Mouse (Mus musculus) neutrophil, adult 5-6 weeks (primary cell): Measurements from ENCODE around the gene Efna5. TPM values are rescaled to one million over a fixed set of nuclear protein-coding genes. Genes with fewer than 3 reads are reported as not detected.

ENCODE experiments used
- ATAC-seq: fragments of 151-379, 151-347 bp; 2 replicates; pipeline ENCODE4 v1.8.0; 2017; ENCODE audit warnings: mild to moderate bottlenecking, moderate TSS enrichment; ENCODE audit not compliant: insufficient number of reproducible peaks, poor library complexity, low FRiP score, severe bottlenecking; ENCODE audit errors: extremely low read depth
- total RNA-seq: library from RNA; stranded (forward); fragments of 200-1000 nt; gene quantifications from 2 replicates; pipeline ENCODE4 v1.2.3, GENCODE M21; 2017

The Efna5 gene
- total RNA-seq, 1 experiment from 2014 or later, result not detected

DNA sequence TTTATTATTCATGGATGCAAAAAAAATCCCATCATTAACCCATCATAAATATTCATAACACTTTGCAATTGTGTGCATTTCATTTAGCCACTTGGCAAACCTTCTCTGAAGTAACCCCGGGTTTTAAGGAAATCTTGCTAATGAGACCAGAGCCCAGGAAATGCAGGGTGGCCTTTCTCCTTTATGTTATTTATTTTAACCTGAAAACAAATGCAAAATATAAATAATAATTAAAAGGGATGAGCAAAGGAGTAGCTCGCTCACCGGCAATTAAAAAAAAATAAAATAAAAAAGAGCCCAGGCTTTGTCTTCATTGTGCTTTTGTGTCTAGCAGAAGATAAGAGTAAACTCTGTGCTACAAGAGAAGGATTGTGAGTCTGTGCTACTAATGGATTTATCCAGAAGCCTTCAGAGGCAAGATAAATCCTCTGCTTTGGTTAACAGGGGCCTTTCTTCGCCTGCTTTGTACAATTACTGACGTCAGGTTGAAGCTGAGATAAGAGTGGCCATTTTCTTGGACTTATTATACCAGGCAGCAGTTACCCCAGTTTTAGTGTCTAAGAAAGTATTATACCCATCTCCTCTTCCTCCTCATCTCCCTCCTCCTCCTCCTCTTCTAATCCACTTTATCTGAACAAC is 288.6 kb downstream of the Efna5 start:
- ATAC-seq, result no peak

DNA sequence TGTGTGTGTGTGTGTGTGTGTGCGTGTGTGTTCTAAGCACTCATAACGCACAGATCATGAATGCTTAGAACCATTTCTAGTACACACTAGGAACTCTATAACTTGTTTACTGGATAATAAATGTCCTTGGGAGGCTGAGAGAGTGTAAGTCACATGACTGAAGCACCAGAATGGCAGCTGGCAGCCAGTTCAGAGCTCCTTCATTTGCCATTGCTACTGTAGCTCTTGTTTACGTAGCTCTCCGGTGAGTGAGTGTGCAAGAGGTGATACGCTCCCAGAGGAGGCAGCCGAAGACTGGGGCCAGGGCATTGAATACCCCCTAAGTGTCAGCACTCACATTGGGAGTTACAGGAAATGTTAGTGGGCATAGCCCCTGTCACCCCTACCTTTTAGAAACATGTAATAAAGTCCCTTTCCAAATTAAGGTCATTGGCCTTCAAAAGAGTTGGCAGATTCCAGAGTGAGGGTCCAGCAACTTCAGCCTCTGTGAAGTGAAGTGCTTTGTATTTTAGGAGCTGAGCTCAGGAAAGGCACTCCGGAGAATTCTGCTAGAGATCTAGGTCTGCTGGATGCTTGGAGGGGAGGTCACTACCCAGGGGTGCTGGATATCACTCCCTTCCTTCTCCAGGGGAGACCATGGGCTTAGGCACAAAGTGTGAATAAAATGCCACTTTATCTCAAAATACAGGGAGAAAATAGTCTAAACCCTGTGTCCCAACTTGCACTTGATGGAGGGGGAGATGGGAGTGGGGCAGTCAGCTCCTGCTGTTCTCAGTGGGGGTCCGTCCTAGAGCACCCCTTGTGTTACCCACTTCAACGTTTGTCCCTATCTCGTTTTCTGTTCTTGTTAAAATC is 289.3 kb downstream of the Efna5 start:
- no peak for ATAC-seq

DNA sequence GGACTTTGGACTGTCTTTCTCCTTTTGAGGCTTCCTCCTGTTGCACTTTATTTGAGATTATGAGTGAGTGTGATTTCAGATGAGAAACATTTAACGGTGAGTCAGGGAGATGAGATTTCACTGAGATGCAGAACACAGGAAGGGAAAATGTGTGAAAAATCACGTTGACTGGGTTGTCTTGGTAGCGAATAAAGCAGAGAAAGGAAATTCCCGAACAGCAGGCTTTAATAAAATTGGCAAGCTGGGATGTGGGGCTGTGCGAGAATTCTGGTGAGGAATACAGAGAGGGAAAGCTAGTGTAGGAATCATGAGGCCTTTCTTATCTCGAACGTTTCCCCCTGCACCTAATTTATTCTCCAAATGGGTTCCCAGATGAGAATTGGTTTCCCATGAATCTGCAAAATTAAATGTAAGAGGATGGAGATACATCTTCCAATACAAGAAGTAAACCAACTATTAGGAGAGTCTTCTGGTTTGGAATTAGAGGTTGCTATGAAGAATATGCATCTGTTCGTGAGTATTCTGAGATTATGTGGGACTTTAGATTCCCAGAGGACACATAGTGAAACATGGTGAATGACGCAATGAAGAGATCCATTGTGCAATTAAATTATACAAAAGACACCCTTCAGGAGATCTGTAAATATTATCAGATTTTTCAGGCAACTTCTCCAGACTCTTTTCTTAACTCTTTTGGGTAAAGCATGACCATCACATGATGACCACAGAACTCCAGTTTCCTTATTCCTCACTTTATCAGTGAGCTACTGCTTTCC is 290.2 kb downstream of the Efna5 start:
- ATAC-seq, result no peak

DNA sequence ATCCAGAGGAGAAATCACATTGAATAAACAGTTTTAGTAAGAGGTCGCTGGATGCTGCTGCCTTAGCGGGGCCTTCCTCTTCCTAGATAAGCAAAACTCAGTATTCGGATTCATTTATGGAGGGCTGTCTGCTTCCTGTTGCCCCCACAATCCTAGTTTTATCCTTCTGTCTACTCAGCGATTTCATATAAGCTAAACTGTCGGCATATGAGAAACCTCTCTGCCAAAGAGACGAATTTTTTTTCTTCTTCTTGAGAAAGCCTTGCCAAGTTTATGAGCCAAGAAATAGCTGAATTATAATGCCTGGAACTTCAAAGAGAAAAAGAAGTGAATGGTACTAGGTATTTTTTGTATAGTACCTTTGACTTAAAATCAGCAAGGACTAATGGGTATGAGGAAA is 301.0 kb downstream of the Efna5 start:
- ATAC-seq, result no peak

DNA sequence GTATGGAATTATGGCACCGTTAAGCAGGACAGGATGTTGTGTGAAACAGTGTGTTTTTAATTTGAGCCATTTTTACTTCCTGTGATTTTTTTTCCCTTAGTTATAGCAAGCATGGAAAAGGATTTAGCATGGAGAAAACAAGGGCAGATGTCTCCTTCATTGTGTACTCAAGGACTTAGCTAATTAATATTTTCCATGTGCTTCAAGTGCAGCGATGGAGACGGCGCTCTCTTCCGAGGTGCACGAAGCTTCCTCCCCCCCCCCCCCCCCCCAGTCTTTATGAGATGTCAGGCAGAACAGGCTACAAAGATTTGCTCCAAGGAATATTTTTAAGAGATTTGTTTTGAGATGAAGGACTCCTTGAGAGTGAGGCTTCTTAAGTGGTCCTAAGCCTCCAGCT is 301.5 kb downstream of the Efna5 start:
- no peak for ATAC-seq

DNA sequence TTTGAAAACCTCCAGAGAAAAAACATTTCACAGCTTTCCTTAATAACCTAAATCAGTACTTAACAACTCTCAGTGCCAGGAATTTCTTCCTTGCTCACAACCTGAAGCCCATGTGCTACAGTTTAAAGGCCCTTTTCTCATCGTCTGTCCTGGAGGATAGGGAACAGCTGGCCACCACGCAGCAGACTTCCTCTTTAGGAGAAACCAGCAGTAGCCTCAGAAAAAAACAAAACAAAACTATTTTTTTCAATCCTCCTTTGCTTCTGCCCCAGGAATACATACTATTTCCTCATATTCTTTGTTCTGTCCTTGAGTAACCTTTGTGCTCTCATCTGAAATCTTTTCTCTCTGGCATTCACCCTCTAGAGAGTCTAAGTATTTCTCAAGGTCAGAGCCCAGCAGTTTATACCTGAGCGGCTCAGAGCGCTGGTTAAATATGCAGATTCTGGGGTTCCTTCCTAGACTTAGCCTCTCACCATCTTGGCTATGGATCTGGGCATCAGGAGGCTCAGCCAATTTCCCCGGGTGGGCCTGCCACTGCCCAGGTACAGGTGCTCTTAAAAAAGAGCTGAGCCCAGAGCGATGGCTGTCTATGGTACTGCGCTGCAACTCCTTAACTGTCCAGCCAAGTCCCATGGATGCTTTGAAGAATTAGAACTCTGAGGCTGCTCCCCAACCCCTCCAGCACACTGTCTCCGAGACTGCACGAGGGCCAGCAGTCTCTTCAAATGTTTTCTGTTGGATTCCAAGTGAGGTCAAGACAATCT is 306.4 kb downstream of the Efna5 start:
- ATAC-seq, result no peak

DNA sequence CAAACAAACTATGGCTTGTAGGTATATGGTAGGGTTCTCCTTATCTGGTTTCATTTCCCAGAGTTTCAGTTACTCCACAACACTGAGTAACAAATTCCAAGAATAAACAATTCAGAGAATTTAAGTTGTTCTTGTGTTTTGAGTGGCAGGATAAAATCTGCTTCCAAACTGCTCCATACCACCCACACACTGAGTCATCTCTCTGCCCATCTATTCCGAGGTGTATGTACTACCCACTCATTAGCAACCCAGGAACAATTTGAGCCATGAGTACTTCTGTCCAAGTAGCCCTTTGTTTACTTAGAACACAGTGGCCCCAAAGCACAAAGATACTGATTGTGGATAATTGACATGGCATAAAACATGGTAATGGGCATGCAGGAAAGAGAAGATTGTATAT is 311.0 kb downstream of the Efna5 start:
- ATAC-seq, result no peak

DNA sequence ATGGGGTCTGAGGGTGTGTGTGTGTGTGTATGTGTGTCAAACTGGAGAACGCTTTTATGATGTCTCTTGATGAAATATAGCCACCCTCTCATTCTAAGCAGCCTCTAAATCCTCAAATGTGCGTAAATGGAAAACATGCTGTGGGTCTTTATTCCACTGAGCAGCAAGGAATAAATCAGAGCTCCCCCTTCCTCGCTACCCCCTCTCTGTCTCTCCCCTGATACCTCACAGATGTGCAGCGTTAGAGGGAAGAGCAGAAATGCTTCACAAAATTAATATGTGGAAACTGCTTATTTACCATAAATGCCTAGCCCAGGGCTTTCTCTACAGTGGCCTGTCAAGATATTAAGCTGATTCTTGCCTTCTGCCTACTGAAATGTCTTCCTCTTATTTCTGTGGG is 313.1 kb downstream of the Efna5 start:
- ATAC-seq, result no peak

DNA sequence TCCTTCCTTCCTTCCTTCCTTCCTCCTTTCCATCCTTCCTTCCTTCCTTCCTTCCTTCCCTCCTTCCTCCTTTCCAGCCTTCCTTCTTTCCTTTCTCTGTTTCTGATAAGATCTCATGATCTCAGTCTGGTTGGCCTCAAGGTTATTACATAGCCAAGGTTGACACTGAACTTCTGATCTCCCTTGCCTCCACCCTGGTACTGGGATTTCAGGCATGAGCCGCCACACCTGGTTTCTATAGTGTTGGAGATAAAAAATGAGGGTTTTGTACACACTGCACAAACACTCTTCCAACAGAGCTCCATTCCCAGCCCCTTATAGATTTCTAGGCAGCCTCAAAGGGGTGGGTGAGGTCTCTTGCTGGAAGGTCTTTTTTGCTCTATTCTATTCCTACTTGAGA is 315.5 kb downstream of the Efna5 start:
- no peak for ATAC-seq

DNA sequence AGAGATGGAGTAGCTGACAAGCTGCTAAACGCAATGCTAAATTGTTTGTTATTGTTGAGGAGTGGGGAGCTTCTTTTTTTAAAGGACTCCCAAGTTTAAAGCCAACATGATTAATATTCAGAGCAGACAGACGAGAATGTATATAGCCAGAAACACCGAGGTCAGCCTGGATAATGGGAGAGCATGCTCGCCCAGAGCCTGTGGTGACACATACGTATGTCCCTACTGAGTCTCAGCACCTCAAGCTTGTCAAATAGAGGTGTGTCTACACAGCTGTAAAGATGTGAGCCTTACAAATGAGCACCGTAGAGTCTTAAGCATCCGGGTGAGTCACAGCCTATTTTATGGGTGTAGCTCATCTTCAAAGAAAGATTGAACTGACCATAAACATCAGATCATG is 318.7 kb downstream of the Efna5 start:
- no peak for ATAC-seq

DNA sequence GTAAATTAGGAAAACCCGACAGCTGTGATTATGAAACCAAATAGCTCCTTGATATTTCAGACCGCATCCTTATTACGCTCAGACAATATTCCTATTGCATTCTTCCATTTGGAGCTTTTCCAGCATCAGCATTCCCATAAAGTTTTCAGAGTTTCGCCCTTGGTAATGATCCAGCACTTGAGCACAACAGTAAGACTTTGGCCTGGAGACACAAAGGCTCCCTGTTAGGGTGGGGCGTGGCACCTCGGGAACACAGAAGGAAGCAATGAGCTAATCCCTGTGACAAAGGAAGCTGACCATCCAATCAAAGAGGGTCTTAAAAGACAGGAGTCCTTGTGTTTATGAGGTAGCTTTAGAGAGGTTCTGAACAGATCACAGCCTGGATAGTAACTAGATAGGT is 323.9 kb downstream of the Efna5 start:
- no peak for ATAC-seq
